Mouse (Mus musculus): ENCODE measurements around the gene Smim4. TPM values are rescaled to one million over a fixed set of nuclear protein-coding genes. Genes with fewer than 3 reads are reported as not detected.

Smim4 gene
- polyA plus RNA-seq, 1 experiment from 2014 or later, result 76.1 TPM

DNA sequence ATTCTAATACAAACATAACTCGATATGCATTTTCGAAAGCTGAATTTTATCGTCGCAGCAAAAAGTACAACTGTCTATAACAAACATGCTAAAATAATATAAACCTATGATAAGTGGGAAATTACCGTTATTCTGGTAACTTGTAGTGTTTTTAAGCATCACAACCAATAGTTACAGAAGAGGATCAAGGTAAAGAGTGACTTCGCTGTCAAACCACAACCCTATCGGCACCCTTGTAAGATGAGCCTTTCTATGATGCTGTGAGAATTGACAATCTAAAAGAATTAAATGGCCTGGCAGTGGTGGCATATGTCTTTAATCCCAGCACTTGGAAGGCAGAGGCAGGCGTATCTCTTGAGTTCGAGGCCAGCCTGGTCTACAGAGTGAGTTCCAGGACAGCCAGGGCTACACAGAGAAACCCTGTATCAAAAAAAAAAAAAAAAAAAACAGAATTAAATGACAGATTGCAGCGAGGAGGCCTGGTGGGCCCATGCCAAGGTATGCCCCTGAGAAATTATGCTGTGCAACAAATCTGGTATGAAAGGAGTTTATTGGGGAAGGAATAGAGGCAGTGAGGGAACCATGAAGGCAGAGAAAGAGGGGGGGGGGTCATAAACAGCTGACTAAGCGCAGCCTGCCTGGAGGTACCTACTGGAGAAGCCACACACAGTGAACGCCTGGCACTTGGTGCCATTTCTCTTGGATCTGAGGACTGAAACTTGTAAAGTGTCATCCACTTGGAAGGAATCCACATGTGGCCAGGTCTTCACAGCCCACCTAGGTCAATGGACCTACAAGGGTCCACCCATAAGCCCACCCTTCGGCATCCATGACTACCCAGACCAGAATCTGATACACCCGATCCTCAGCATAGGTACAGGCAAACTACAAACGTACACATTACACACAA, 825 bp upstream of the Smim4 start:
- no peak for DNase-seq
- Histone ChIP-seq H3K4me1 (ENCODE audit: insufficient read depth) (peaks cover 61% of the 10 kb centered on the region), H3K4me3 (ENCODE audit: low read depth, low read length) (peak overlapping the region; percentile 75), H3K9me3 (ENCODE audit: low read length) (no peaks in the 10 kb centered on the region), H3K36me3 (replicated peaks; ENCODE audit: insufficient read depth, low read length) (no peaks in the 10 kb centered on the region), H3K4me2 (ENCODE audit: low read depth, low read length) (peak overlapping the region; percentile 88), H3K9ac (replicated peaks) (no peak overlapping the region), H3K27ac (ENCODE audit: low read depth) (no peak overlapping the region; the same call in 1 of the 2 replicates), H3K27me3 (ENCODE audit: insufficient read depth, low read length) (no peaks in the 10 kb centered on the region)
- TF ChIP-seq CTCF (IDR thresholded peaks at IDR 0.05; ENCODE audit: low read depth), result no peak
- TF ChIP-seq EP300 (IDR thresholded peaks at IDR 0.05; ENCODE audit: low read depth), result no peak
- no peak for ATAC-seq
- WGBS (ENCODE audit: insufficient replicate concordance), result 56% methylated on average over 15 of the region's 15 CpGs

DNA sequence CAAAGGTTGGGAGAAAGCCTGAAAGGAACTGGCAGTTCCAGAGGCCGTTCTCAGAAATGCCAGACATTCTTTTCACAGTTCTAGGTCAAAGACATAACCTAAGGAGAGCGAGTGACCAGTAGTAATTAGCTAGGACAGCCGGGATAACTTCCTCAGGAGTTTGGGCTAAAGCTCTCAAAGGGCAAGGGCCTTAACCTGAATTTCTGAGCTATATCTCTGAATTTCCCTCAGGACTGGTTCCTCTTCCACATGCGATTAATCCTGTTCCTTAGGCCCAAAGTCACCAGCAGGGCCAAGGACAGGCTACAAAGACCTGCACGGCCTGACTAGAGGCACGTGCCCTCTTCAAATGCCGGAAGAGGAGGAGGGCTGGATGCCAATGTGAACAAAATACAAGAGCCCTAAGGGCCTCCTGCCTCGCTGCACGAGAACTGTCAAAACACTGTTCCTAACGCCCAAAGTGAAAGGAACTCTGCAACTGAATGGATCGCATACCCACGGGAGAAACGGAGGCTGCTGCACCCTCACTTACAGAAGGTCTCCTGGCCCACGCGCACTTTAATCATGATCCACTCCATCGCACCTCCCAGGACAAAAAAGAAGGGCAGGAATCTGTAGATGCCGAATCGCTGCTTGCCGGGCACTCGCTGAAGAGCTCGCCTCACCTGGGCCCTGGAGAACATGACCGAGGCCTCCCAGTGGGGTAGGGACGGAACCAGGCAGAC, 493 bp downstream of the Smim4 start:
- TF ChIP-seq EP300 (IDR thresholded peaks at IDR 0.05; ENCODE audit: low read depth), result no peak
- TF ChIP-seq CTCF (IDR thresholded peaks at IDR 0.05; ENCODE audit: low read depth), result no peak
- peak; percentile 18 for ATAC-seq
- H3K27ac ChIP-seq (ENCODE audit: low read depth), result peak overlapping the region; percentile 89
- H3K9me3 ChIP-seq (ENCODE audit: low read length), result no peaks in the 10 kb centered on the region
- peak overlapping the region; percentile 88 for H3K4me2 ChIP-seq (ENCODE audit: low read depth, low read length)
- WGBS (ENCODE audit: insufficient replicate concordance), result 2% methylated on average over 23 of the region's 23 CpGs
- peak overlapping the region; percentile 78 for H3K9ac ChIP-seq (replicated peaks)
- peak overlapping the region; percentile 75 for H3K4me3 ChIP-seq (ENCODE audit: low read depth, low read length)
- DNase-seq, result peak; percentile 65
- H3K4me1 ChIP-seq (ENCODE audit: insufficient read depth), result peaks cover 57% of the 10 kb centered on the region
- no peaks in the 10 kb centered on the region for H3K27me3 ChIP-seq (ENCODE audit: insufficient read depth, low read length)
- peaks cover under 1% of the 10 kb centered on the region; the same call in 1 of the 2 replicates for H3K36me3 ChIP-seq (replicated peaks; ENCODE audit: insufficient read depth, low read length)

DNA sequence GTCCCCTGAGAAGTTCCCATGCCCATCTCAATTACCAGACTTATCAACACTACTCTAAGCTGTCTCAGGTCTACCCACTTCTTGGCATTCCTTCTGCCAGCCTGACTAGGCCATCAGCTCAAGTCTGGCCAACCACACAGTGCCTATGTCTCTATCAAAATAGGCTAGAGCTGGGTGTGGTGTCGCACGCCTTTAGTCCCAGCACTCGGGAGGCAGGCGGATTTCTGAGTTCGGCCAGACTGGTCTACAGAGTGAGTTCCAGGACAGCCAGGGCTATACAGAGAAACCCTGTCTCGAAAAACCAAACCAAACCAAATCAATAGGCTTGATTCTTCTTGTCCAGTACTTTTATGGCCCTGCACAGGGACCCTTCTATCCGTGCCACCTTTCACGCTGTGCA, 1.9 kb downstream of the Smim4 start:
- Histone ChIP-seq H3K27ac (ENCODE audit: low read depth) (0 out of 2 replicates have a peak overlapping the region, but pooled peaks have one; percentile 53), H3K9ac (replicated peaks) (0 out of 2 replicates have a peak overlapping the region, but pooled peaks have one; percentile 13), H3K27me3 (ENCODE audit: insufficient read depth, low read length) (no peaks in the 10 kb centered on the region), H3K36me3 (replicated peaks; ENCODE audit: insufficient read depth, low read length) (peaks cover 11% of the 10 kb centered on the region), H3K4me1 (ENCODE audit: insufficient read depth) (peaks cover 42% of the 10 kb centered on the region), H3K9me3 (ENCODE audit: low read length) (no peaks in the 10 kb centered on the region), H3K4me2 (ENCODE audit: low read depth, low read length) (peak overlapping the region; percentile 59), H3K4me3 (ENCODE audit: low read depth, low read length) (no peak overlapping the region)
- TF ChIP-seq EP300 (IDR thresholded peaks at IDR 0.05; ENCODE audit: low read depth) (no peak), CTCF (IDR thresholded peaks at IDR 0.05; ENCODE audit: low read depth) (no peak)
- WGBS (ENCODE audit: insufficient replicate concordance), result 79% methylated on average over 8 of the region's 8 CpGs
- ATAC-seq (no peak), DNase-seq (peak; percentile 18)

DNA sequence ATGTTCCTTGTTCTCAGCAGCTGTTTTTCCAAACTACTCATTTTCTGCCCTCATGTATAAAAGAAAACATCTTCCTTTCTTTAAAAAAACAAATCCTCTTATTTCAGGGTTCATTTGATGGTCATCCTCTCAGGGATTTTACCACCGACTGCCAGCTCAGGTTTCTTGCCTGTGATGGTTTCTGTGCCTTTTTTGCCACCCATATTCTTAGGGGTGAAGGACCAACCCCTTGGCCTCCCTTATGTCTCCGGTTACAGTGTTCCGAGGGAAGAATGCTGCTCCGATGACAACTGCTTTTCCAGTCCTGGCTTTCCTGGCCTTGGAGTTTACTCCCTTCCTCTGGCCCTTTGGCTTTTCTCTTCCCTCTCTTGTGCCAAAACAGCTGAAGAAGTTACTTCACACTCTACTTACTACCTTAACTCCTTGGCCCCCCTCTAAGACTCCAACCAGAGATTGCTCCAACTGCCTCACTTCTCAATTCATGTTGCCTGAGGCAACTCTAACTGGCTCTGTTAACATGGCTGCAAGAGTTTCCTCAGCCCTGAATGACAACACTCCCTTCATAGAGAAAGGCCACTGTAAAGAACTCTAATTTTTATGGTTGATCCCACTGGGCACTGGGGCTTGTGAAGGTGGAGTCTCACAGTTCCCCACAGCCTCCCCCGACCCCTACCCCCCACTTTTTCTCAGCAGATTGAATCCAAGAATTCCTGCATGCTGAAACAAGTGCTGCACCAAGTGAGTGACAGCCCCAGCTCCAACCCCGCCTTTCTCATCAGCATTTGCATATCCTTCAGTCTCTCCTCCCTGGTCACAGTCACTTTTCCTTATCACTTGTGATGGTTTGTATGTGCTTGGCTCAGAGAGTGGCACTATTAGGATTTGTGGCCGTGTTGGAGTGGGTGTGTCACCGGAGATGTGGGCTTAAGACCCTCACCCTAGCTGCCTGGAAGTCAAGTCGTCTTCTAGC, 3.4 kb downstream of the Smim4 start:
- peak overlapping the region; percentile 6; the same call in 1 of the 2 replicates for H3K9ac ChIP-seq (replicated peaks)
- H3K27me3 ChIP-seq (ENCODE audit: insufficient read depth, low read length), result no peaks in the 10 kb centered on the region
- H3K27ac ChIP-seq (ENCODE audit: low read depth), result peak overlapping the region; percentile 64
- peaks cover 15% of the 10 kb centered on the region for H3K36me3 ChIP-seq (replicated peaks; ENCODE audit: insufficient read depth, low read length)
- no peaks in the 10 kb centered on the region for H3K9me3 ChIP-seq (ENCODE audit: low read length)
- no peak for TF ChIP-seq CTCF (IDR thresholded peaks at IDR 0.05; ENCODE audit: low read depth)
- no peak for TF ChIP-seq EP300 (IDR thresholded peaks at IDR 0.05; ENCODE audit: low read depth)
- DNase-seq, result peak; percentile 21
- H3K4me1 ChIP-seq (ENCODE audit: insufficient read depth), result peaks cover 36% of the 10 kb centered on the region
- ATAC-seq, result no peak
- WGBS (ENCODE audit: insufficient replicate concordance), result 66% methylated on average over 9 of the region's 9 CpGs
- no peak overlapping the region for H3K4me3 ChIP-seq (ENCODE audit: low read depth, low read length)
- no peak overlapping the region; the same call in 1 of the 2 replicates for H3K4me2 ChIP-seq (ENCODE audit: low read depth, low read length)

DNA sequence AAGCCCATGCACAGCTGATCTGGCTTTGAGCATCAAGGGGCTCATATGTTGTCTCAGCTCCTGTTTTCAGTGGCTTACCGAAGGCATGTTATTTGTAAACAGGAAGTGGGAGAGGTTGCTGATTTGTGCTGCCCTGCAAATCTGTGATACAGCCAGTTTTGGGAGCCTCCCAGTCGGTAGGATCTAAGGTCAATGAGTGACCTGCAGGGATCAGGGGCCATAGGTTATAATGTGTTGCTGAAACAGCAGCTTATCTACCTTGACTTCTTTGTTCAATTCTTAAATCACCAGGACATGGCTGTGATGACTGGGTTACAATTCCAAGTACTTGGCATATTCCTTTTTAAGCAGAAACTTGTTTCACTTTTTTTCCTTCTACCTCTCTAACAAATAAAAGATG, 13.2 kb downstream of the Smim4 start:
- 51% methylated on average over 2 of the region's 2 CpGs for WGBS (ENCODE audit: insufficient replicate concordance)
- Histone ChIP-seq H3K4me1 (ENCODE audit: insufficient read depth) (peaks cover 13% of the 10 kb centered on the region), H3K36me3 (replicated peaks; ENCODE audit: insufficient read depth, low read length) (peaks cover 76% of the 10 kb centered on the region), H3K4me2 (ENCODE audit: low read depth, low read length) (no peak overlapping the region), H3K4me3 (ENCODE audit: low read depth, low read length) (no peak overlapping the region), H3K9me3 (ENCODE audit: low read length) (no peaks in the 10 kb centered on the region), H3K27me3 (ENCODE audit: insufficient read depth, low read length) (no peaks in the 10 kb centered on the region), H3K9ac (replicated peaks) (no peak overlapping the region), H3K27ac (ENCODE audit: low read depth) (0 out of 2 replicates have a peak overlapping the region, but pooled peaks have one; percentile 29)
- TF ChIP-seq CTCF (IDR thresholded peaks at IDR 0.05; ENCODE audit: low read depth) (no peak), EP300 (IDR thresholded peaks at IDR 0.05; ENCODE audit: low read depth) (no peak)
- ATAC-seq (no peak), DNase-seq (no peak)

All from liver, postnatal 0 days (tissue).